Mouse (Mus musculus) liver, embryonic 14.5 days (tissue): ENCODE data around the gene Tbc1d22a.

ENCODE experiments used
- CTCF ChIP-seq: IDR thresholded peaks from 2 replicates; pipeline ENCODE4 v1.5.1; 2016; ENCODE audit warnings: antibody characterized with exemption, low read depth, control low read depth
- EP300 ChIP-seq: IDR thresholded peaks from 2 replicates; pipeline ENCODE4 v1.6.1; 2016; ENCODE audit warnings: antibody characterized with exemption, low read depth

- TF ChIP-seq CTCF (no peak), EP300 (no peak)
Observed at GRCm38 (mm10) chr15:86331501-86332245, 117.4 kb downstream of the Tbc1d22a start.
